Mouse (Mus musculus) pancreas, adult 10 weeks (tissue): ENCODE data around the gene Spata7. TPM values are rescaled to one million over a fixed set of nuclear protein-coding genes. Genes with fewer than 3 reads are reported as not detected.

Source experiments
- polyA plus RNA-seq: library from polyadenylated mRNA; stranded (reverse); fragments of 350-450 nt; fragmentation: Illumina TruSeq; extraction: RNeasy Lipid Tissue Mini Kit (QIAGEN cat#74804); gene quantifications from one replicate; pipeline ENCODE4 v1.2.3, GENCODE M21; 2015; ENCODE audit warnings: low read depth, low replicate concordance; ENCODE audit not compliant: insufficient read depth

The Spata7 gene
- polyA plus RNA-seq, result 1.7 TPM

GRCm38 (mm10) chr12:98627392-98628259 lies at the start of gene Spata7:
Spata7 (plus strand) TSS chr12:98628157.

Other genes starting within 250 kb of the Spata7 start
- gene Kcnk10, start 49.8 kb upstream of the Spata7 start, polyA plus RNA-seq, result not detected
- 8.0 TPM for gene Ptpn21, start 109.2 kb downstream of the Spata7 start, polyA plus RNA-seq
- 23.0 TPM for gene Zc3h14, start 118.8 kb downstream of the Spata7 start, polyA plus RNA-seq